In genomic region chr11:75622588-75623329, GRCm38 (mm10) we compare ENCODE assay signal across 1 mouse cellular context.
TF ChIP-seq lines count a peak whose summit lies in the region.

No protein-coding gene starts in this region.

TF ChIP-seq in MEL, 35 proteins besides CTCF, POLR2A, EP300 and RAD21 (continued from another document):
- TF ChIP-seq E2F4 (IDR thresholded peaks at IDR 0.05; ENCODE audit: borderline replicate concordance, low read depth, low read length), result no peak
- peak; percentile 86 for TF ChIP-seq RCOR1 (IDR thresholded peaks at IDR 0.05; ENCODE audit: low read depth, low read length)
- TF ChIP-seq MYB (IDR thresholded peaks at IDR 0.05; ENCODE audit: low read depth, low read length), result no peak; the same call in 1 of the 2 replicates
- TF ChIP-seq MAZ (IDR thresholded peaks at IDR 0.05; ENCODE audit: low read depth, low read length), result no peak
- no peak for TF ChIP-seq UBTF (IDR thresholded peaks at IDR 0.05; ENCODE audit: borderline replicate concordance, insufficient read depth, low read depth, low read length)
- peak; percentile 60; the same call in 1 of the 2 replicates for TF ChIP-seq ELF1 (IDR thresholded peaks at IDR 0.05; ENCODE audit: low read depth, low read length)
- no peak for TF ChIP-seq USF2 (IDR thresholded peaks at IDR 0.05; ENCODE audit: borderline replicate concordance in 1 of 2, insufficient read depth in 1 of 2, low read depth in 1 of 2, low read length in 2 of 2)
- TF ChIP-seq KAT2A (conservative IDR thresholded peaks at IDR 0.05; ENCODE audit: low read depth, low read length), result 0 out of 2 replicates have a peak, but pooled peaks have one; percentile 34
- TF ChIP-seq MAX (IDR thresholded peaks at IDR 0.05; ENCODE audit: low read length), result 0 out of 2 replicates have a peak, but pooled peaks have one; percentile 57
- peak; percentile 95 for TF ChIP-seq SIN3A (IDR thresholded peaks at IDR 0.05; ENCODE audit: low read length)
- no peak for TF ChIP-seq CHD2 (IDR thresholded peaks at IDR 0.05; ENCODE audit: low read length)
- peak; percentile 72 for TF ChIP-seq HCFC1 (IDR thresholded peaks at IDR 0.05; ENCODE audit: low read depth, low read length)
- no peak for TF ChIP-seq SMC3 (IDR thresholded peaks at IDR 0.05; ENCODE audit: low read depth, low read length)
- TF ChIP-seq TAL1 (IDR thresholded peaks at IDR 0.05; ENCODE audit: low read length), result peak; percentile 68
- no peak for TF ChIP-seq GABPA (IDR thresholded peaks at IDR 0.05; ENCODE audit: low read depth, low read length)
- peak; percentile 53 for TF ChIP-seq TBP (IDR thresholded peaks at IDR 0.05; ENCODE audit: low read depth, low read length)
- TF ChIP-seq JUND (IDR thresholded peaks at IDR 0.05; ENCODE audit: low read depth, low read length), result 0 out of 2 replicates have a peak, but pooled peaks have one; percentile 48
- no peak for TF ChIP-seq MEF2A (IDR thresholded peaks at IDR 0.05; ENCODE audit: extremely low read depth, insufficient replicate concordance, low read depth, low read length, poor library complexity, severe bottlenecking)
- TF ChIP-seq MAFK (IDR thresholded peaks at IDR 0.05; ENCODE audit: borderline replicate concordance, low read depth, low read length), result 0 out of 2 replicates have a peak, but pooled peaks have one; percentile 20
- TF ChIP-seq USF1 (IDR thresholded peaks at IDR 0.05; ENCODE audit: low read depth, low read length), result no peak
- TF ChIP-seq ZNF384 (IDR thresholded peaks at IDR 0.05; ENCODE audit: low read depth, low read length), result 0 out of 2 replicates have a peak, but pooled peaks have one; percentile 25
- TF ChIP-seq NRF1 (IDR thresholded peaks at IDR 0.05; ENCODE audit: insufficient read depth, low read depth, low read length, poor library complexity, severe bottlenecking), result peak; percentile 69
- no peak for TF ChIP-seq ZKSCAN1 (IDR thresholded peaks at IDR 0.05; ENCODE audit: low read depth, low read length)
- TF ChIP-seq ETS1 (IDR thresholded peaks at IDR 0.05; ENCODE audit: low read depth, low read length), result peak; percentile 91
- no peak for TF ChIP-seq POLR2AphosphoS5 (IDR thresholded peaks at IDR 0.05; ENCODE audit: borderline replicate concordance, low read depth, low read length)
